Mouse (Mus musculus) heart, adult 8-10 months (tissue): ENCODE results near the gene Ltf. TPM values are rescaled to one million over a fixed set of nuclear protein-coding genes. Genes with fewer than 3 reads are reported as not detected.

Experiments used
- DNase-seq: peaks from one replicate; pipeline ENCODE4 v3.0.0; 2022; ENCODE audit warnings: low spot score
- total RNA-seq, 4 experiments: library from RNA; stranded (reverse); gene quantifications; 2 replicates each; pipeline ENCODE4 v1.2.4; 2022

The Ltf gene
- total RNA-seq, 4 experiments from 2014 or later: 6.7 TPM; not detected in 3

DNA sequence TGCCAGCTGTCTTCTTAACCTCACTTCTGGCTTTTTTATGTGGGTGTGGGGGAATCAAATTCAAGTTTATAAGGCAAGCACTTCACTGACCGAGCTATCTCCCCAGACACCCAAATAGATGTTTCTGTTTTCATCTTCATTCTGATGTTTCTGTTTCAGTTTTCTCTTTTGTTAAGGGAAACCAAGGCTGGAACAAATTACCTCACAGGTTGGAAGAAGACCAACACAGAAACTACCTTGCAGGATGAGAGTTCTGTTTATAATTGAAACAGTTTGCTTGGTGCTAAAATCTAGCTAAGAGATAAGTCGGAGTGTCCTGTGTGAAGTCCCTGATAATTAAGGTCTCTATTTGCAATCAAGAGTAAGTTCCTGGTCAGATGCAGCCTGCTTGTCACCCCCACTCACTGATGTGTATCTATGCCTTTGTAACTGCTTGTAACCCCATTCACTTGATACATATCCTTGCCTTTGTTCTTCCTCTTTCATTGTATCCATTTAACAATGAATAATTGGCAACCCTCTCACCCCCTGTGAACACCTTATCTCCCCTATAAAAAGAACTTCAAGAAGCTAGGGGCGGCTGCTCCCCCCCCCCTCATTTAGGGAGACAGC, 68.0 kb downstream of the Ltf start:
- DNase-seq: no peak

DNA sequence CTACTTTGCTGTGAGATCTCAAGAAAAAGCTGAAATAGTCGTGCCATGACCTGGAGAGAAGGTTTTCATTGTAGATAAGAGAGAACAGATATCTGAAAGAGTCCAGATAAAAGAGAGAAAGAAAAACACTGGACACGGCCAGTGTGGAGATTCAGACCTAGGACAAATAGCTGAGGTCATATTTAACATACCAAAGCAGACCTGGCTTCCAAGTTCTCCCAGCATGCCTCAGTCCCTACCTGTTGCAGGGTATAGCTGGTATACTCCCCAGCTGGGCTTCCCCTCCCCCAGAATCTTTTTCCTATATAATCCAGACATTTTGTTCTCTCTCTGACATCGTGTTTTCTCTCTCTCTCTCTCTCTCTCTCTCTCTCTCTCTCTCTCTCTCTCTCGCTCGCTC, 68.9 kb downstream of the Ltf start:
- no peak for DNase-seq

DNA sequence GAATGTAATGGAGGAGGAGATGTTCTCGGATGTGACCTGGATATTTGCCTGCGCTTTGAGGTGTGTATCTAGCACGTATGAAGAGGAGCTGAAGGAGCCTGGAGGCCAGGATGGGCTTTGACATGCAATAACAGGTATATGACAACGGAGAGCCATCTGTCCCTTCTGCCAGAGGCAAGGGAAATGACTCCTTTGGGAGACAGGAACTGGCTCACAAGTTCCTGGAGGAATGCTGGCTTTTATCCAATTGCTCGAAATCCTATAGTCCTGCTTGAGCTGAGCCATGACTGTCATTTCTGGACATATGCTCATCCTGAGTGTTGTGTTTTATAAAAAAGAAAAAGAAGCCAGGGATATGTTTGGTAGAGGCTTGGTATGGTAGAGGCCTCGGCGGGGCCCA, 69.8 kb downstream of the Ltf start:
- no peak for DNase-seq

Other genes with a start within 250 kb of the Ltf start
- not detected for gene Prss42, start 221.1 kb upstream of the Ltf start, total RNA-seq
- gene Prss44, start 205.3 kb upstream of the Ltf start, total RNA-seq: not detected
- not detected for gene Prss43, start 192.6 kb upstream of the Ltf start, total RNA-seq
- under 1 TPM in 1 of 4 experiments, not detected in 3; 0.44 TPM for gene Prss45, start 184.7 kb upstream of the Ltf start, total RNA-seq
- not detected for gene Prss46, start 174.8 kb upstream of the Ltf start, total RNA-seq
- not detected for gene Prss50, start 161.3 kb upstream of the Ltf start, total RNA-seq
- 10 to 100 TPM; 11.5 to 19.1 (median 14.7) TPM for gene Als2cl, start 139.4 kb upstream of the Ltf start, total RNA-seq
- gene Tmie, start 139.2 kb upstream of the Ltf start, total RNA-seq: 1 to 10 TPM; 1.1 to 2.0 (median 1.6) TPM
- not detected for gene Fam240a, start 102.4 kb upstream of the Ltf start, total RNA-seq
- gene Tdgf1, start 73.1 kb upstream of the Ltf start, total RNA-seq: not detected
- gene Lrrc2, start 67.7 kb upstream of the Ltf start, total RNA-seq: 100 to 1,000 TPM; 286 to 346 (median 321) TPM
- 1 to 10 TPM; 2.6 to 4.8 (median 3.7) TPM for gene Rtp3, start 28.7 kb upstream of the Ltf start, total RNA-seq
- 10 to 100 TPM in 3 of 4 experiments, 1 to 10 TPM in 1; 8.5 to 13.7 (median 10.8) TPM for gene Ccrl2, start 38.2 kb downstream of the Ltf start, total RNA-seq
- 100 to 1,000 TPM in 2 of 4 experiments, 10 to 100 TPM in 2; 89.3 to 102 (median 96.2) TPM for gene Lrrfip2, start 98.3 kb downstream of the Ltf start, total RNA-seq